Mouse (Mus musculus) neural tube, embryonic 14.5 days (tissue): ENCODE results near the gene Smox. TPM values are rescaled to one million over a fixed set of nuclear protein-coding genes. Genes with fewer than 3 reads are reported as not detected.

Experiments
- ATAC-seq: fragments of 200-750 bp; cut with Nextera tagmentation; 2 replicates; pipeline ENCODE4 v1.8.0; 2017; ENCODE audit warnings: low read depth, mild to moderate bottlenecking, moderate TSS enrichment, moderate library complexity
- H3K27ac ChIP-seq: fragments of 300-500 bp; sonication (generic); 2 replicates; pipeline ENCODE4 v1.5.1; 2014; ENCODE audit warnings: low read depth, mild to moderate bottlenecking, control low read depth, low read length, moderate library complexity, mixed read lengths
- H3K27me3 ChIP-seq: fragments of 300-500 bp; sonication (generic); 2 replicates; pipeline ENCODE4 v1.6.1; 2014; ENCODE audit warnings: low read length; ENCODE audit not compliant: control insufficient read depth, insufficient read depth
- H3K36me3 ChIP-seq: fragments of 300-500 bp; sonication (generic); 2 replicates; pipeline ENCODE4 v1.6.1; 2014; ENCODE audit warnings: low read length, mixed read lengths; ENCODE audit not compliant: control insufficient read depth, insufficient read depth
- H3K4me1 ChIP-seq: fragments of 300-500 bp; sonication (generic); 2 replicates; pipeline ENCODE4 v1.6.1; 2014; ENCODE audit warnings: low read length; ENCODE audit not compliant: control insufficient read depth, insufficient read depth
- H3K4me2 ChIP-seq: fragments of 300-500 bp; sonication (generic); 2 replicates; pipeline ENCODE4 v1.6.1; 2014; ENCODE audit warnings: mild to moderate bottlenecking, low read depth, low read length, control low read depth
- H3K4me3 ChIP-seq: fragments of 300-500 bp; sonication (generic); 2 replicates; pipeline ENCODE4 v1.5.1; 2014; ENCODE audit warnings: low read depth, low read length, control low read depth, mixed read lengths
- H3K9ac ChIP-seq: fragments of 300-500 bp; sonication (generic); replicated peaks from 2 replicates; pipeline ENCODE4 v1.6.1; 2014; ENCODE audit warnings: low read depth, mild to moderate bottlenecking, control low read depth, low read length, mixed read lengths
- H3K9me3 ChIP-seq: fragments of 300-500 bp; sonication (generic); 2 replicates; pipeline ENCODE4 v1.6.1; 2016; ENCODE audit warnings: low read length; ENCODE audit not compliant: control insufficient read depth
- WGBS: fragments of 180-500 bp; shearing (Covaris S2); extraction: QIAGEN DNeasy Blood & Tissue Kit; methylation state at CpG from one replicate; pipeline ENCODE4 v1.1.7; 2014; 5-methylcytosine and 5-hydroxymethylcytosine counted together
- polyA plus RNA-seq: library from polyadenylated mRNA; unstranded; fragments of >200 nt; fragmentation: Nextera tagmentation; extraction: Ambion mirVana; gene quantifications from 2 replicates; pipeline ENCODE4 v1.2.1, GENCODE M21; 2014

Smox gene
- polyA plus RNA-seq, 1 experiment from 2014 or later: 28.9 TPM

DNA sequence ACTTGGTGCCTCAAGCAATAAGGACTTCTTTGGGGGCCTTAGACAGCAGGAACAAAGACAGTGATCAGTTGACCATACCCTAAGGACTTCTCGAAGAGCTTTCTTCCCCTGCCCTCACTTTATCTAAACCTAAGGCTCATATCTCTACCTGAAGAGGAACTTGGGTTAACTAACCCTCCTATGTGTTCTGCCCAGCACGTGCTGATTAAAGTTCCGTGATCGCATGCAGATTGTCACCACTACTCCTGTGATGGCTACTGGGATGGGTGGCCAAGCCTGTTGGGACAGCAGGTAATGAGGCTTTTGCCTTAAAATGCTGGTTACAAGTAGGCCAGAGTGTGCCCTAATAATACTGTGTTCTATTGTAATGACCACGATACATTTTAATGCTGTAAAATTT is 43.9 kb downstream of the Smox start:
- no peak overlapping the region for H3K4me3 ChIP-seq
- no peaks in the 10 kb centered on the region for H3K9me3 ChIP-seq
- H3K27ac ChIP-seq: no peak overlapping the region
- WGBS: 90% methylated on average over 5 of the region's 5 CpGs
- H3K9ac ChIP-seq: no peak overlapping the region
- ATAC-seq: no peak
- H3K4me2 ChIP-seq: no peak overlapping the region
- no peaks in the 10 kb centered on the region for H3K27me3 ChIP-seq
- no peaks in the 10 kb centered on the region for H3K36me3 ChIP-seq
- no peaks in the 10 kb centered on the region for H3K4me1 ChIP-seq

DNA sequence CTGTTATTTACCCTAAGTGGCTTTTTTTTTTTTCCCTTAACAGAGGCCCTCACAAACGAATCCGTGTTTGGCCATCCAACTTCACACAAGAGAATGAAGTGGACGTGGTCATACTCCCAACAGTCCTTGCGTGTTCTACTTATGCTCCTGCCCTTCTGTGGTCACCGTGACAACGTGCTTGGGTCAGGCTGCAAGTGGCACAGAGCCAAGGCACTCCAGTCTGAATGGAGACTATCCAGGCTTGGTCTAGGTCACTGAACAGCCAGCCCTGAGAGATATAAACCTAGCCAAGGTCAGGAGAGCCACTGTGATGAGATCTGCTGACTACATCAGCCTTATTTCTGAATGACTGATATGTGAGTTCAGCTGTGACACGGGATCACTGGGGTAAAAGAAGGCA is 47.0 kb downstream of the Smox start:
- Histone ChIP-seq H3K4me3 (no peak overlapping the region), H3K27ac (no peak overlapping the region), H3K9ac (no peak overlapping the region), H3K36me3 (no peaks in the 10 kb centered on the region), H3K9me3 (no peaks in the 10 kb centered on the region), H3K4me2 (no peak overlapping the region), H3K27me3 (no peaks in the 10 kb centered on the region), H3K4me1 (no peaks in the 10 kb centered on the region)
- 66% methylated on average over 7 of the region's 7 CpGs for WGBS
- peak; percentile 34; the same call in 1 of the 2 replicates for ATAC-seq

DNA sequence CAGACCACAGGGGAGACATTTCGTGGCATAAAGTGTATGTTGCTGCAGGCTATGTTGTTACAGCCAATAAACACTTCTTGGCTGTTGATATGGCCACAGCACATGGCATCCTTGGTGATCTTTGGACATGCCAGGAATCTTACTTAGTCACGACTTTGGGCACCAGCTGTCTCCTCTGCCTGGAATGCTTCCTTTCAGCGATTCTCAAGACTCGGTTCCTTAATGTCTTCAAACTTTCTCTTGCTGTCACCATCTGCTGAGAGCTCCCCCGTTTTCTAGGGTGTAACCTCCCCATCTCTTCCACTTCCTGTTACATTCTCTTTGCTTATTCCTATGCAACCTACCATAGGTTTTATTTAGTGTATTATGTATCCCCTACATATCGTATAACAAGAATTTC is 48.5 kb downstream of the Smox start:
- H3K27ac ChIP-seq: no peak overlapping the region
- no peaks in the 10 kb centered on the region for H3K9me3 ChIP-seq
- no peaks in the 10 kb centered on the region for H3K4me1 ChIP-seq
- 91% methylated on average over 6 of the region's 6 CpGs for WGBS
- H3K9ac ChIP-seq: no peak overlapping the region
- H3K4me3 ChIP-seq: no peak overlapping the region
- no peak for ATAC-seq
- no peaks in the 10 kb centered on the region for H3K27me3 ChIP-seq
- H3K4me2 ChIP-seq: no peak overlapping the region
- H3K36me3 ChIP-seq: no peaks in the 10 kb centered on the region

- no peak for ATAC-seq
- Histone ChIP-seq H3K27me3 (peaks cover 13% of the 10 kb centered on the region), H3K9ac (no peak overlapping the region), H3K4me3 (no peak overlapping the region), H3K27ac (no peak overlapping the region), H3K36me3 (no peaks in the 10 kb centered on the region), H3K4me2 (no peak overlapping the region), H3K9me3 (no peaks in the 10 kb centered on the region), H3K4me1 (peaks cover 7% of the 10 kb centered on the region; the same call in 1 of the 2 replicates)
- 75% methylated on average over 4 of the region's 4 CpGs for WGBS
Measured at GRCm38 (mm10) chr2:131541686-131542085, 50.4 kb downstream of the Smox start.

DNA sequence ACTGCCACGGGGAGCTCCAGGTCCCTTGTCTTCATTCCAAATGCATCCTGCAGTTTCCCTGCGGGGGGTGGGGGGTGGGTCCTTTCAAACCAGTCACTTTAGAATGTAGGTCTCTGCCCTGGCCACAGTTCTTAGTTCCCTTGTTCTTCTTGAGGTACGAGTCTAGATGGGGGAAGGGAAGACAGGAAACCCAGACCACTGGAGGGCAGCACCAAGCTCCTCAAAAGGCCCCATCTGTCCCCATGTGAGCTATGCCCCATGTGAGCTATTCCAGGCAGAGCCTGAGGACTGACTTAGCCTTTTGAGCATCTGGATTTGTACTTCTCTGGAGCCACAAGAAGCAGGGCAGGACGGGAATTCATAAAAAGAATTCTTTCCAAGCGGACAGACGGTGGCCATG is 51.2 kb downstream of the Smox start:
- Histone ChIP-seq H3K4me3 (no peak overlapping the region), H3K9me3 (no peaks in the 10 kb centered on the region), H3K4me1 (peaks cover 9% of the 10 kb centered on the region; the same call in 1 of the 2 replicates), H3K36me3 (no peaks in the 10 kb centered on the region), H3K27ac (no peak overlapping the region), H3K27me3 (peaks cover 21% of the 10 kb centered on the region), H3K4me2 (no peak overlapping the region), H3K9ac (no peak overlapping the region)
- 23% methylated on average over 6 of the region's 6 CpGs for WGBS
- ATAC-seq: no peak

DNA sequence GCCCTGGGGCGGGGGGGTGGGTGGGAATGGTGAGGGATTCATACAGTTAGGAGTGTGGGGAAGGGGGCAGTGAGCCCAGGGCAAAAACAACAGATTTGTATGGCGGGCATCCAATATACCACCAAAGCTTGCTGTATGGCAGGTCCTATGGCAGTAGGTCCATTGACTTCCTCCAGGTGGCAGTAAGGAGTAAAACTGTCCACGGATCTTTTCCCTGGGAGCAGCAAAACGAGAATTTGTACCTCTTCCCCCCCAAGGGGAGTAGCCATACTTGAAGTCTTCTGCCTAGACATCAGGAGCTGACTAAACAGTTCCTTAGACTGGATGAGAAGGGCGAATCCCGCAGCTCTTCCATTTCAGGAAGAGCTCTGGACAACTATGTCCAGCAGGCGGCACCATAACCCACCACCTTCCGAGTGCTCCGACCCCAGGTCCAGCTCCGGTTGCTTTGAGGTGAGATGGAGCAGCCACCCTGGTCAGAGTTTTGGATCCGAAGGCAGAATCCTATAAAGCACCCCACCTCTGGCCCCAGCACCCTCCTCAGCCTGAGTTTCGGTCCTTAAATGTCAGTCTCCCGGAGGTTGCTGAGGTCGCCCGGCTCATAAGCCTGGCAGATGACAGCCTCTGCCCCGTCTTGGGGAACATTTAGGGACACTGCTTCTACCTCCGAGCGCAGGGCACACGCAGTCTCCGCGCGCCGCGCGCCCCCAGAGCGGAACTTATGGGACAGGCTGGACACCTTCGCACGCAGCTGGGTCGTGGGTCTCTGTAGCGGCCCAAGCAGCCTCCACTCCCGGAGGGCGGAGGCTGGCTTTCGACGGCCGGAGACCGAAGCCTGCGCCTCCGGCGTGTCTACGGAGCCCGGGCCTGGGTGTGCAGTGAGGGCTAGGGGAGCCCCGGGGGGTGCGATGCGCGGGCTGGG is 54.4 kb downstream of the Smox start:
- Histone ChIP-seq H3K9me3 (no peaks in the 10 kb centered on the region), H3K36me3 (no peaks in the 10 kb centered on the region), H3K4me1 (peaks cover 9% of the 10 kb centered on the region; the same call in 1 of the 2 replicates), H3K9ac (peak overlapping the region; percentile 29), H3K4me2 (peak overlapping the region; percentile 64), H3K27me3 (peaks cover 27% of the 10 kb centered on the region), H3K27ac (no peak overlapping the region), H3K4me3 (peak overlapping the region; percentile 38)
- ATAC-seq: peak; percentile 64; the same call in 1 of the 2 replicates
- 3% methylated on average over 45 of the region's 45 CpGs for WGBS

GRCm38 (mm10) chr2:131546308-131546700 is 55.0 kb downstream of the Smox start:
- peaks cover 9% of the 10 kb centered on the region; the same call in 1 of the 2 replicates for H3K4me1 ChIP-seq
- peak overlapping the region; percentile 38 for H3K4me3 ChIP-seq
- H3K36me3 ChIP-seq: no peaks in the 10 kb centered on the region
- H3K27ac ChIP-seq: no peak overlapping the region
- no peaks in the 10 kb centered on the region for H3K9me3 ChIP-seq
- H3K27me3 ChIP-seq: peaks cover 27% of the 10 kb centered on the region
- WGBS: 2% methylated on average over 27 of the region's 27 CpGs
- peak overlapping the region; percentile 64 for H3K4me2 ChIP-seq
- ATAC-seq: peak; percentile 33; the same call in 1 of the 2 replicates
- peak overlapping the region; percentile 29 for H3K9ac ChIP-seq

DNA sequence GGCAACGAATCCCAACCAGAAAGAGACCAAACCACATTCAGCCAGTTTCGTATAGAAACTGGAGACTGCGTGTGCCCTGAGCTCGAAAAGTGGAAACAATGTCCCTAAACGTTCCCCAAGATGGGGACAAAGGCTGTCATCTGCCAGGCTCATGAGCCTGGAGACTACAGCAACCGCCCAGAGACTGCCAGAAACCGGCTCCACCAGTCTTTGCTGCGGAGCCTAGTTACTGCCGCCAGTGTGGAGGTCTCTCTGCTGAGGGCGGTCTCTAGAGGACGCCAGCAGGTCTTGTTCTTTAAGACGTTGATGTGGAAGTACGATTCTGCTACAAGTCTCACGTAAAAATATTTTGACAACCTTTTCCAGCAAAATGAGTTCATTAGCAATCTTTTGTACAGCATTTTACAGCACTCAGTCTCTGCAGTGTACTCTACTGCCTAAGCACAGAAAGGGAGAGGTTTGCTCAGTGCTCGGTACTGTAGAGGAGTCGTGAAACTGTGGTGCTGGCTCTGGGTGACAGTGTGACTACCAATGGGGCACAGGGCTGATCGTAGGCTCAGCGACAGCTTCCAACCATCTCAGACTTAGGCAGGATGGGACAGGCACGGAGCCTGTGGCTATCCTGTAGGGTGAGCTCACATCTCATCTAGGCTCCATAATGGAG is 55.6 kb downstream of the Smox start:
- Histone ChIP-seq H3K9me3 (no peaks in the 10 kb centered on the region), H3K9ac (no peak overlapping the region; the same call in 1 of the 2 replicates), H3K27me3 (peaks cover 27% of the 10 kb centered on the region), H3K4me2 (peak overlapping the region; percentile 26; the same call in 1 of the 2 replicates), H3K4me3 (no peak overlapping the region), H3K4me1 (peaks cover 9% of the 10 kb centered on the region; the same call in 1 of the 2 replicates), H3K36me3 (no peaks in the 10 kb centered on the region), H3K27ac (no peak overlapping the region)
- no peak for ATAC-seq
- WGBS: 11% methylated on average over 19 of the region's 19 CpGs

- 74% methylated on average over 2 of the region's 2 CpGs for WGBS
- ATAC-seq: no peak
Measured at GRCm38 (mm10) chr2:131548330-131548729, 57.0 kb downstream of the Smox start.

More at GRCm38 (mm10) chr2:131548330-131548729, 57.0 kb downstream of the Smox start:
- peaks cover 27% of the 10 kb centered on the region for H3K27me3 ChIP-seq
- no peak overlapping the region for H3K4me3 ChIP-seq
- no peak overlapping the region for H3K27ac ChIP-seq
- peaks cover 9% of the 10 kb centered on the region; the same call in 1 of the 2 replicates for H3K4me1 ChIP-seq
- no peaks in the 10 kb centered on the region for H3K36me3 ChIP-seq
- no peak overlapping the region for H3K9ac ChIP-seq
- H3K9me3 ChIP-seq: no peaks in the 10 kb centered on the region
- no peak overlapping the region for H3K4me2 ChIP-seq
